Mouse (Mus musculus) monocyte, adult 5-6 weeks (primary cell): ENCODE measurements around the gene Coro7. TPM values are rescaled to one million over a fixed set of nuclear protein-coding genes. Genes with fewer than 3 reads are reported as not detected.
"Not testable (repeated sequence)": the region's sequence is repeated elsewhere in the genome, so short reads cannot be mapped to it uniquely, and the experiment has no call there.

Experiments
- ATAC-seq: fragments of 153-309, 156-312 bp; replicated peaks from 2 replicates; pipeline ENCODE4 v1.8.0; 2017; ENCODE audit warnings: mild to moderate bottlenecking; ENCODE audit not compliant: low TSS enrichment, insufficient number of reproducible peaks, severe bottlenecking, poor library complexity, low FRiP score
- total RNA-seq: library from RNA; stranded (forward); fragments of 200-1000, 200-491, 200-594 nt; gene quantifications from 3 replicates; pipeline ENCODE4 v1.2.3, GENCODE M21; 2017

Gene Coro7
- 28.4 to 62.6 TPM (median 29.8 TPM) in 3 replicates for total RNA-seq

- ATAC-seq, result peak; percentile 91
Measured at GRCm38 (mm10) chr16:4679121-4680018, at the start of gene Coro7. Gene Coro7, minus strand, starts transcription at chr16:4679777.

- ATAC-seq, result no peak
Measured at GRCm38 (mm10) chr16:4727963-4728362, 48.4 kb upstream of the Coro7 start.

- ATAC-seq, result no peak
Measured at GRCm38 (mm10) chr16:4727526-4727925, 47.9 kb upstream of the Coro7 start.

GRCm38 (mm10) chr16:4726528-4727128 is 47.1 kb upstream of the Coro7 start:
- no peak for ATAC-seq

GRCm38 (mm10) chr16:4725780-4726527 is 46.4 kb upstream of the Coro7 start, which contains the start of gene Hmox2:
Gene Hmox2, plus strand, starts transcription at chr16:4726361.
- peak; percentile 78 for ATAC-seq

- no peak for ATAC-seq
Measured at GRCm38 (mm10) chr16:4725266-4725665, 45.7 kb upstream of the Coro7 start.

- peak; percentile 78 for ATAC-seq
Measured at GRCm38 (mm10) chr16:4722915-4723209, 43.3 kb upstream of the Coro7 start.

GRCm38 (mm10) chr16:4722128-4722914 is 42.7 kb upstream of the Coro7 start:
- ATAC-seq, result peak; percentile 13

GRCm38 (mm10) chr16:4718753-4719518 is 39.4 kb upstream of the Coro7 start, which contains the start of gene Nmral1:
Gene Nmral1, minus strand, starts transcription at chr16:4719356.
- peak; percentile 51 for ATAC-seq

- ATAC-seq, result no peak
Measured at GRCm38 (mm10) chr16:4717866-4718265, 38.3 kb upstream of the Coro7 start.

GRCm38 (mm10) chr16:4713861-4714710 is 34.5 kb upstream of the Coro7 start:
- ATAC-seq, result no peak

- ATAC-seq, result no peak
Measured at GRCm38 (mm10) chr16:4711173-4711572, 31.6 kb upstream of the Coro7 start.

GRCm38 (mm10) chr16:4705541-4705940 is 26.0 kb upstream of the Coro7 start:
- ATAC-seq, result no peak

GRCm38 (mm10) chr16:4702646-4703045 is 23.1 kb upstream of the Coro7 start:
- no peak for ATAC-seq

GRCm38 (mm10) chr16:4701211-4701610 is 21.6 kb upstream of the Coro7 start:
- no peak for ATAC-seq

GRCm38 (mm10) chr16:4689371-4689770 is 9.8 kb upstream of the Coro7 start:
- not testable (repeated sequence) for ATAC-seq

GRCm38 (mm10) chr16:4684457-4684791 is 4.8 kb upstream of the Coro7 start:
- ATAC-seq, result no peak
